Mouse (Mus musculus): Measurements from ENCODE around the gene Atrnl1.
"Not testable (repeated sequence)": the region's sequence is repeated elsewhere in the genome, so short reads cannot be mapped to it uniquely, and the experiment has no call there.

Atrnl1 gene

GRCm38 (mm10) chr19:58044816-58045215 lies 434.0 kb downstream of the Atrnl1 start:
- DNase-seq: no peak

- DNase-seq: no peak
These were observed 435.8 kb downstream of the Atrnl1 start for GRCm38 (mm10) chr19:58046656-58047055.

GRCm38 (mm10) chr19:58050410-58050809 lies 439.6 kb downstream of the Atrnl1 start:
- DNase-seq: not testable (repeated sequence)

DNA sequence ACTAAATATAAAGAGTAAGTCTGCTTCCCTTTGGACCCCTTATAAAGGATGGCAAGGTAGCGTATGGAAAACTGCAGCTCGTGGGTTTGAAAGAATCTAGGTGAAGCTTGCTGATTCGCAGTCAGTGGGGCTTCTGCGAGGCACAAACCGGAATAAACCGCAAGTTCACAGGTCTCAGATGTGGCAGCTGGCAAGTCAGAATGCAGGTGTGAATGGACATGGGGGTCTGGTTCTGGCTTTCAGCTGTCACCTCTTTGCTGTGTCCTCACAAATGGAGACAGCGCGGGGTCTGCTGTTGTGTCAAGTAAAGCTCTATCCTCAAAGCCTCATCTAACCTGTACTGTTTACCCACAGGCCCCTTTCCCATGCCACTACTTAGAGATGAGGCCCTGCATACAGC lies 440.2 kb downstream of the Atrnl1 start:
- no peak for DNase-seq

DNA sequence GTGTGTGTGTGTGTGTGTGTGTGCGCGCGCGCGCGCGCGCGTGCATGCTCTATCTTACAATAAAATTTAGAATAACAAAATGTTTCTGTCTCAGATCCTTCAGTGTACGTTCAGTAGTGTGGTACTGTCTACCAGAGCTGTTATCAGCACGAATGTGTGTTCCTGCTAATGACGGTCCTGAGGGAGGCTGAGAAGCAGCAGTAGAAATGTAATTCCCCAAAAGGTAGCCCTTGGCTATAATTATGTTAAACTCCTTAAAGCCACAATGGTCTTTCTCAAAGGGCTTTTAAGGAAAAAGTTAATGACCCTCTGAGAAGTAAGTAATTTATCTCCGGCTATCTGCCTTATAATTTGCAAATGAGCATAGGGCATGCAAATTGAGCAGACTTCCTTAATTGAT lies 441.1 kb downstream of the Atrnl1 start:
- DNase-seq: no peak

DNA sequence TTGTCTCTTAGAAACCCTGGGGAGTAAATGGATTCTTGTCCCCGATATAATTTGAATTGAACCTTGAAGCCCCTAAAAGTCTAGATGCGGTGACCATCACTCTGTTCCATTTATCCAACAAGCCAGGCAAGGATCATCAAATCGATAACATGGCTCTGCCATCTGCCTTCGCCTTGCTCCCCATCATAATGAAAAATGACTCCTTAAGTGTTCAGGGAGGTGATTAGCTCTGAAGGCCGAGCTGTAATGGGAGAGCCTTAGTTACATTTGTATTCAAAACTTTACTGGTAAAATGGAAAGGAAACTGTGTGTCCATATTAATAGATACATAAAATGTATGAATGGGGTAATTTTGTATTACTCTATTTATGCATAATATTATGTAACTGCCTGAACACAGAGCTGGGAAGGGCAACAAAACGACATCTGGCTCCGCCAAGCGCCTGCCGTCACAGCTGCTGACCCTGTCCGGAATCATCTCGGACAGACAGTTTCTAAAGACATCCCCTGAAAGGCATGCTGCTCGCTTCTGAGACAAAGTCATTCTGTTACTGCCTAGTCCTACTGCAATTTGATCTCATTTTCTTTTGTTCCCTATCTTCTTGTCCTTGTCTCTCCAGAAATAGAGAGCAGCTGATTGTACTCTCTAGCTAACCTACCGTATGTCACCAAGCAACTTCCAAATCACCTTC lies 441.8 kb downstream of the Atrnl1 start:
- DNase-seq: no peak

GRCm38 (mm10) chr19:58059719-58060118 lies 448.9 kb downstream of the Atrnl1 start:
- DNase-seq: no peak

GRCm38 (mm10) chr19:58060199-58060853 lies 449.5 kb downstream of the Atrnl1 start:
- no peak for DNase-seq

- no peak for DNase-seq
These were observed 450.1 kb downstream of the Atrnl1 start for GRCm38 (mm10) chr19:58060854-58061358.

DNA sequence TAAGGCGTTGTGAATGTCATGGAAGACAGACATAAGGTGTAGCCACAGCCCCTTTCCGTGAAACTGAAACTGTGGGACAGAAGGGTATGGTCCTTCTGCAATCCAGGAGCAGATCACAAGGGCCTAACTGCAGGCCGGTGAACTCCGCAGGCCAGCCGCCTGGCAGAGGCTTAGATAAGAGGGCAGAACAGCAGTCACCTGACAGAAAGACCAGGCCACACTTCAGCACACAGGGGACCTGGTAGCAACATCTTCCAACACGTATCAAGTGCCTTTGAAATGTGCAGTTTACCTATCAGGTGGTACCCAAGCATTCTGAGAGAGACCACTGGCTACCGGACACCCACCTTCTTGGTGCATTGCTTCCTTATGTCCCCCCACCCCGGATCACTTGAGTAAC lies 451.1 kb downstream of the Atrnl1 start:
- no peak for DNase-seq

- DNase-seq: no peak
These were observed 452.7 kb downstream of the Atrnl1 start for GRCm38 (mm10) chr19:58063541-58063940.

- no peak for DNase-seq
These were observed 453.5 kb downstream of the Atrnl1 start for GRCm38 (mm10) chr19:58064116-58065000.

DNA sequence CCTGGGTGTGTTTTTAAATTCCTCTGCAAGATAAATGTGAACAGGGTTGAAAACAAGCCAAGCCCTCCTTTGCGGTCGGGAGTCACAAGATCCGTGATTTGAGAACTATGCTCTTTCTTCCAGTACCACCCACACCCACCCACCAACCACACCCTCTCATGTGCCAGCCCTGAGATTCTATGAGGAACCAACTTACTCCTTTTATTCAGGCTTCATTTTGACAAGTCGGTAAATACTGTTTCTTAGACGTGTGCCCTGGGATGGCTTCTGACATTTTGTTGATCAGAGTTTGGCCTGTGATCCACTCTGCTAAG lies 454.1 kb downstream of the Atrnl1 start:
- no peak for DNase-seq

DNA sequence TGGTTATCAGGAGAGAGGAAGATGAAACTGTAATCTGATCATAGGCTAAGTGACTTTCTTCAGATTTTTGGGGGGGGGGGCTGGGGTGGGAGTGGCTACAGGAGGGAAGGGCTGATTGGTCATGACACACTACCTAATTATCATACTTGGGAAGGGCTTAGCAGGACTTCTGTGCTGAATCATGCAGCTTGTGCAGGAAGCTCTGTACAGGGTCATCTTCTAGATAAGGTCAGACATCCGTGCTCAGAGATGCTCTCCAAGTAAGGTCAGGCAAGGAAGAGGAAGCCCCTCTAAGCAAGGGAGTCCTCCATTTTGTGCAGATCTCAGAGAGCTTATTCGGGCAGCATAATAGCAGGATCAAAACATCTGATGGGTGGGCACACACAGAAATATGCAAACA lies 454.7 kb downstream of the Atrnl1 start:
- DNase-seq: no peak

DNA sequence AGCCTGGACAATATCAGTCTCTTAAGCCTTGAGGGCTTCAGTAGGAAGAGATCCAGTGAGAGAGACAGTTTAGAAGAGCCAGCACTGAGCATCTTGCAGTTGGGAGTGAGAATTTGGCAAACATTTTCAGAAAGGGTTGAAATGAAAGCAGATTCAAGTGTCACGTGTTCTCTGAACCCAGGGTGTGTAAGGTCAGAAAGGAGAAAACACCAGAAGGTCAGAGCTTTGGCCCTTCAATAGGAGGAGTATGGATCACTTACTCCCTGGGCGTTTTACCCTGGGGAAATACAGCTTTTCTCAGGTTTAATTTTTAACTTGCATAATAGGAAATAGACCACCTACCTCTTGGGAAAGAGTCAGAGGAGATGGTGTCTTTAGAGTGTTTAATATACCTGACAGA lies 457.3 kb downstream of the Atrnl1 start:
- DNase-seq: no peak

DNA sequence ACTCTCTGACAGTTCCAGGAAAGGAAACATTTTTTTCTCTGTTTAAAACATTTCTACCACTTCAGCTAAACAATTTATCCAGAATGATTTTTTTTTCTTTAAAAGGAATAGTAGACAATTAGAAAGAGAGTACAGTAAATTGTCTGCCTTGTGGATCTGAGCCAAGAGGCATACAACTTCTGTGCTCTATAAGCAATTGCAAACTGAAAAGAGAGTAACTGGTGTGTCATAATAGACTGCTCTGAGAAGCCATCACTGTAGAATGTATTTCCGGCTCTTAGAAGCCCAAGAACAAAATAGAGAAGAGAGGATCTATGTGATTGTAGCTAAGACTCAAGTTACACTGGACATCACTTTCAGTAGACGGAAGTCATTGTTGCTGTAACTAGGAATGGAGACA lies 458.1 kb downstream of the Atrnl1 start:
- no peak for DNase-seq

GRCm38 (mm10) chr19:58072404-58072803 lies 461.6 kb downstream of the Atrnl1 start:
- DNase-seq: no peak

DNA sequence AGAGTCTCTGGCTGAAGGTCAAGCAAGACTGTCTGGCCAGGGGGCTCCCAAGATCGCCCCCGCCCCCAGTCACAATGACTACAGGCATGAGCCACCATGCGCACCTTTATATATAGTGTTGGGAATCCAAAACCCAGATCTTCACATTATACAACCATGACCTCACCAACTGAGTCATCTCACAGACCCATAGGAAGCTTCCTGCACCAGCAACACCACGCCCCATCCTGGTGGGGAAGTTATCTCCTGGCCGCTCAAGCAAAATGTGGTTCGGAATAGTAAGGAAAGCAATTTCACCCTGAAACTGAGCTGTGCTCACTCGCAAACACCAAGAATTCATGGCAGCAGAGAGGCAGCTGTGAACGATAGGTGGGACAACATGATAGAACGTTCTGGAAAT lies 462.0 kb downstream of the Atrnl1 start:
- no peak for DNase-seq

GRCm38 (mm10) chr19:58075252-58075651 lies 464.4 kb downstream of the Atrnl1 start:
- no peak for DNase-seq

- no peak for DNase-seq
These were observed 466.1 kb downstream of the Atrnl1 start for GRCm38 (mm10) chr19:58076961-58077371.

DNA sequence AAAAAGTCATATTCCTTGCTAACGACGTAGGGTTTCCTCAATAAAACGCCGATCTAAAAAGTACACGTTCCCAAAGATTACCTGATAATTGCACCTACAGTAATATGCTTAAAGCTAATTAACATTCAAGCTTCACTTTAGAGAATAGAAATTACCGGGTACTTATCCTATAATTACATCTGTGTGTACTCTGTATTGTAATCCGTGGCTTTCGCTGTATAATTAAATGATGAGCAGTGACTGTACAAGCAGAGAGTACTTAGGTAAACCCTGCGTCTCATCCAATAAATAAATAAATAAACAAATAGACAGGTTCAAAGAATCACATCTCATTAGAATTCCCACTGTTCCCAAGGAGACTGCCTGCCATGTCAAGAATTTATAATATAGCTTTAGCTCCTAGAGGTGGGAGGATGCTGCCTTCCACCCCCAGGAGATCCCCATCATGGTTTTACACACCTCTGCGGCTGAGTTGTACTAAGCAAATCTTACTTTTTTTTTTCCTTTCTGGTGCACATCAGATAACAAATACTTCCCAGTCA lies 466.8 kb downstream of the Atrnl1 start:
- no peak for DNase-seq

DNA sequence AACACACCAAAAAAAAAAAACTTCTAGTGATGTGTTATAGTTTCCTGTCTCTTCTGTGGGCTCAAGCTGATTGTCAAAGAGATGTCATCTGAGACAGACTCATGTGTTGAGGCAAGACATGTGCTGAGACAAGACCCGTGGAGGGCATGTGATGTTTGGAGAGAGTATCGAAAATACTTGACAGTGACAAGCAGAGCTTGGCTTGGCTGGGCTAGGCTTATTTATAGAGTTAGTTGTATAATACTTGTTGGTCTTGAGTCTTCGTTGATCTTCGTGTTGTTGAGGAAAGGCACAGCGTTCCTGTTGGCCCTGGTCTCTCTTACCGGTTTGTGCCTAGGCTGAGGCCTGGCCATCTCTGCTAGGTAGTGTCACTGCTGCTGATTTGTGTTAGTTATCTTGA lies 469.3 kb downstream of the Atrnl1 start:
- DNase-seq: no peak

DNA sequence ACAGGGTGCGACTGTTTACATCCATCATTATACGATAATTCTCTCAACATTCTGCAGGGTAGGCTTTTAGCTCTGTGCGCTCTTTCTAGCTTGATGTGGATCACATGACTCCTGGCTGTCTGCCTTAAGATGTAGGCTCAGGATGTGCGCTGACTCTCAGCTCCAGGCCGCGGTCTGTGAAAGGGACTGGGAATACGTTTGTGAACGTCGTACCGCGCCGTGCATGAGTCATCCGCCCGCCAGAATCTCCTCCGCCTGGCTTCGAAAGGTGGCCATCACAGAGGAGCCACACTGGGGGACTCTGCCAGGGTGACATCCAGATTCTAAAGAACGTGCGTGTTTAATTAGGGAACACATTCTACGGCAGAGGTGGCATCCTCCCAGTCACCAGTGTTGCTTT lies 471.9 kb downstream of the Atrnl1 start:
- no peak for DNase-seq
